Mouse (Mus musculus) G1E (cell line): Measurements from ENCODE around the gene Fen1.

Experiments used
- CTCF ChIP-seq: IDR thresholded peaks from 2 replicates; pipeline ENCODE4 v1.5.1; 2012; ENCODE audit warnings: low read depth, low read length, inconsistent platforms, mixed read lengths
- GATA1 ChIP-seq: IDR thresholded peaks from 2 replicates; pipeline ENCODE4 v1.6.1; 2012; ENCODE audit warnings: borderline replicate concordance, low read length, inconsistent platforms, mixed read lengths
- GATA2 ChIP-seq: IDR thresholded peaks from 2 replicates; pipeline ENCODE4 v1.6.1; 2012; ENCODE audit warnings: low read depth, low read length, inconsistent platforms, borderline replicate concordance
- POLR2AphosphoS5 ChIP-seq: IDR thresholded peaks from 2 replicates; pipeline ENCODE4 v1.6.1; 2012; ENCODE audit warnings: low read depth, low read length, inconsistent platforms; ENCODE audit not compliant: insufficient replicate concordance
- TAL1 ChIP-seq: conservative IDR thresholded peaks from 2 replicates; pipeline ENCODE4 v1.6.1; 2012; ENCODE audit warnings: low read depth, low read length, inconsistent platforms, mixed read lengths

DNA sequence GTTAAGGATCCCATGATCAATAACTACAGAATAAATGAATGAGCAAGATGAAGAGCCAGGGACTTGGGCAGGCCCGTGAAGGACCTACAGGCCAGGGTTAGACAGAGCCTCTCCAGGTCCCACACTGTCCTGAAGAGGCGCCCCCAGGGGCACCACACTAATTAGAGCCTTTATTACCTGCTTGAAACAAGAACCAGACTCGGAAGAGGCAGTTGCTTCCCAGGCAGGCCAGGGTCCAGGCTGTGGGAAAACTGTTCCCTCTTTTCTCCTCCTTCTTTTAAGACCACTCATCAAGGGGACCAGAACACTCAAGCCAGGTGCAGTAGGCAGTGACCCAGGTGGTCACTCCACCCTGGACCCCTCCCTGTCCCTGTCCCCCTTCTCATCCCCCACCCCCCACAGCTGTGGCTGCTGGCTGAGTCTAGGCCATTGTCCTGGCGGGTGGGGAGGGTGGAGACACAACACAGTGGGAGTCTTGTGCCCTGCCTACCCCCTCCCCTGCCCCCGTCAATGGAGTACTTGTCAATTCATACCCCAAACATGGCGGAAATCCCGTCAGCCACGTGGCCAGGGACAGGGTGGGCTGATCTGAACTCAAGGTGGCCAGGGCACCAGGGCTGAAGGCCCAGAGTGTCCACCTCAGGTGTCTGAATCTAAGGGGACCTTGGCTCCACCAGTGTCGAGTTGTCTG is 28.5 kb upstream of the Fen1 start:
- TF ChIP-seq CTCF (no peak), GATA1 (no peak), TAL1 (no peak), POLR2AphosphoS5 (no peak), GATA2 (no peak)
